Mouse (Mus musculus): Measurements from ENCODE around the gene Coasy.

- no peak for TF ChIP-seq CTCF (IDR thresholded peaks at IDR 0.05; ENCODE audit: borderline replicate concordance, insufficient read depth, low read depth, low read length)
- no peak for TF ChIP-seq POLR2A (IDR thresholded peaks at IDR 0.05; ENCODE audit: borderline replicate concordance, insufficient read depth, low read length)
Measured at GRCm38 (mm10) chr11:101037795-101038194, 44.6 kb upstream of the Coasy start.

All from cerebellum, adult 2 months (tissue).